Mouse (Mus musculus) cerebellum, postnatal 10 days (tissue): Measurements from ENCODE around the gene Btbd3.
"Not testable (repeated sequence)": the region's sequence is repeated elsewhere in the genome, so short reads cannot be mapped to it uniquely, and the experiment has no call there.

Source experiments
- DNase-seq, 2 experiments: peaks; one replicate each; pipeline ENCODE4 v3.0.0; 2021; ENCODE audit warnings: mixed read lengths in 2 of 2

Btbd3 gene

GRCm38 (mm10) chr2:138280225-138280711 lies 23.9 kb downstream of the Btbd3 start:
- DNase-seq: peak; percentile 42 to 63

GRCm38 (mm10) chr2:138281550-138282201 lies 25.3 kb downstream of the Btbd3 start:
- peak; percentile 89 to 91 for DNase-seq

DNA sequence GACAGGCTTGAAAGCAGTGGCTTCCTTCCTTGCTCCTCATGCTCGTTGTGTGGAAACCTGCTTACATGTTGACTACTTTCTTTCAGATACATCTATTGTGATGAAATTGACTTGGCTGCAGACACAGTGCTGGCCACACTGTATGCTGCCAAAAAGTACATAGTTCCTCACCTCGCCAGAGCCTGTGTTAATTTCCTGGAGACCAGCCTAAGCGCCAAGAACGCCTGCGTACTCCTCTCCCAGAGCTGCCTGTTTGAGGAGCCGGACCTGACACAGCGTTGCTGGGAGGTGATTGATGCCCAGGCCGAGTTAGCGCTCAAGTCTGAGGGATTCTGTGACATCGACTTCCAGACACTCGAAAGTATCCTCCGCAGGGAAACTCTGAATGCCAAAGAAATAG lies 27.0 kb downstream of the Btbd3 start:
- DNase-seq: peak; percentile 38 to 52

GRCm38 (mm10) chr2:138283856-138284255 lies 27.5 kb downstream of the Btbd3 start:
- DNase-seq: peak in 1 of 2 experiments; percentile 28

DNA sequence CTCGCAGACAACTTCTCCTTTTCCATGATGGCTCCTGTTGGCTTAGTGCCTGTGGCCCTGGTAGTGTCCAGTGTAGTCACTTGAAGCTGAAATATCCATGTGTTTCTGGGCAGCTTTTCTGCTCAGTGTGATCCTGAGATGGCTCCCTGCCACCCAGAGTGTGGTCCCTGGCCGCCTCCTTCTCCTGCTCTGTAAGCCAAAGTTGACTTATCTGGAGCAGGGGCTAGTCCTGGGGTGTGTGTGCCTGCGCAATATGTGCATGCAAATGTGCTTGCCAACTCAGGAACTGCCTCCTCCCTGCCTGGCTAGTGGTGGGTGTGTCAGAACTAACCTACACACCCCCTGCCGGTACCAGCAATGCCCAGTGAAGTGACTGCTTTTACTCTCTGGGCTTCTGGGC lies 29.4 kb downstream of the Btbd3 start:
- DNase-seq: peak; percentile 85 to 94

DNA sequence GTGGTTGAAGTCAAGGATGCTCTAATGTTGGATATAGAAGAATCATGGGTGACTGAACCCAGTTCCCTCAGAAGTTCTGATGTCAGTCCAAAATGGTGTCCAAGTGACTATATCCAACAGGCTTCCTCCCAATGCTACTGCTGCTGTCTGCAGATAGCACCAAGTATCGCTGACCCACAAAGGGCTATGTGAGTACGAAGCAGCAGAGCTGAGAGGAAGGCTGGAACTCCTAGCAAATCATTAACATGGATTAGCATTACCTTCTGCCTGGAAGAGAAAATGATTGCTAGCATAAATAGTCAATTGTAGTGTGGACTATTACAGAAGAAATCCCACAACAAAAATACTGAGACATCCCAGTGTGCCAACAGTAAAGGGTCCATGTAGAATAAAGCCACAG lies 33.8 kb downstream of the Btbd3 start:
- no peak for DNase-seq

DNA sequence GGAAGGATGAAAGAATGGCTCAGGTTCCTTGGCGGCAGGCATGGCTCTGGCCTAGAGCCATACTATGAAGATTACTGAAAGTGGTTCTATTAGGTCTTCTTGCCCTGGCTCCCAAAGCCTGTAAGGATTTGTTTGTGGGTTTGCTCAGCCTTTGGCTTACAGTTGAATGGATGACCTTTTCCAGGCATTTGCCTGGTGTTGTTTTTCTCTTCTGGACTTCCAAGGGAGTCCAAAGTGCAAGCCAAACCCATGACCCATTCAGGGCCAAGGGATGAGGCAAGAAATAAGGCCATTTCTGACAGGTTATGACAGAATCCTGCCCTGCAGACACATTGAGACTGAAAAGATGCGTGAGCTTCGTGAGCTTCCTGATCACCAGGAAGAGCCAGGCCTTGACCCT lies 37.9 kb downstream of the Btbd3 start:
- DNase-seq: no peak

GRCm38 (mm10) chr2:138306236-138306635 lies 49.9 kb downstream of the Btbd3 start:
- DNase-seq: no peak

DNA sequence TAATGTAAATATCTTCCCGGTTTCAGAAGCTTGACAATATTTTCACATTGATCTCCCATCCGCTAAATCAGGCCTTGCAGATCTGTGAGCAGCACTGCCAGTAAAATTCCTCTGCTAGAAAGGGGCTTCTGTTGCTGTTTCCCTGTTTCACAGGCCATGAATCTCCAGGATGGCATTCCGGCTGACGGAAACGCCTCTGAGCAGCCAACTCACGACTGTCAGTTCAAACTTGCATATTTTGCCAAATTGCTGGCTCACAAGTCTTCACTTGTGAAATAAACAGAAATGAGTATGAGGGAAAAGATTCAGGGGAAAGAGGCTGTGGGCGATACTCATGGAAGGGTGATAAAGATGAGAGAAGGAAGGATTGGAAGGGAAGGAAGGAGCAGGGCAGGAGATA lies 59.3 kb downstream of the Btbd3 start:
- peak in 1 of 2 experiments; percentile 12 for DNase-seq

DNA sequence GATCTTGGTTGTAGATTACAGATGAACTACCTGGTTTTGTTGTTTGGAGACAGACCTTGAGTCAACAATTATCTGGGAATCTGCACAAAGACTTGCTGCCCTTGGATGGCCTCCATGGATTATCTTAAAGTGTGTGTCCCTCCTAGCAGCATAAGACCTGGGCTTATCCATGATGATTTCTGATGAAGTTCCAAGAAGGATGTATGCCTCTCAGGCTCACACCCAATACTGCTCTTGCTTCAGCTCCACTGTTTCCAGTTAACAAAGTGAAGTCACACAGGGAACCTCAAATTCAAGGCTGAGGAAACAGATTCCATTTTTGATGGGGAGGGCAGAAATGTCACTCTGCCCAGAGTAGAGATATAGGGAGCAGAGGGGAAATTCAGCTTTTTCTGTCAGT lies 64.0 kb downstream of the Btbd3 start:
- no peak for DNase-seq

DNA sequence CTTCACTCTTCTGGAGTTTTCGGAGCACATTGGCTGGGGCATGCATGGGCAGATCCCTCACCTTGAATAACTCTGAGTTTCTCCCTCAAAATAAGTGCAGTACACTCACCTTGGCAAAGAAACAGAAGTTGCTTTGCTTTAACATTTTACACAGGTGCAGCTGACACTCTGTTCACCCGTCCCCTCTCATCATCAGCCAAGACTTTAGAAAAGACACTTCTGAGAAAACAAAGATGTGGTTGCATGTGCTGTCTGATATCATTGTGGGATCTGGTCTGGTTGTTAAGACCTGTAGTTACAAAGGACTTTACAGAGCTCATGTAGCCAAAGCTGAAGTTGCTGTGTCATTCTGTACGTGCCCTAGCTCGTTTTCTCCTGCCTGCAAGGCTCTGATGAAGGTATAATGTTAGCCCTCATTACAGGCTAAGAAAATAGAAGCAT lies 64.7 kb downstream of the Btbd3 start:
- DNase-seq: no peak

DNA sequence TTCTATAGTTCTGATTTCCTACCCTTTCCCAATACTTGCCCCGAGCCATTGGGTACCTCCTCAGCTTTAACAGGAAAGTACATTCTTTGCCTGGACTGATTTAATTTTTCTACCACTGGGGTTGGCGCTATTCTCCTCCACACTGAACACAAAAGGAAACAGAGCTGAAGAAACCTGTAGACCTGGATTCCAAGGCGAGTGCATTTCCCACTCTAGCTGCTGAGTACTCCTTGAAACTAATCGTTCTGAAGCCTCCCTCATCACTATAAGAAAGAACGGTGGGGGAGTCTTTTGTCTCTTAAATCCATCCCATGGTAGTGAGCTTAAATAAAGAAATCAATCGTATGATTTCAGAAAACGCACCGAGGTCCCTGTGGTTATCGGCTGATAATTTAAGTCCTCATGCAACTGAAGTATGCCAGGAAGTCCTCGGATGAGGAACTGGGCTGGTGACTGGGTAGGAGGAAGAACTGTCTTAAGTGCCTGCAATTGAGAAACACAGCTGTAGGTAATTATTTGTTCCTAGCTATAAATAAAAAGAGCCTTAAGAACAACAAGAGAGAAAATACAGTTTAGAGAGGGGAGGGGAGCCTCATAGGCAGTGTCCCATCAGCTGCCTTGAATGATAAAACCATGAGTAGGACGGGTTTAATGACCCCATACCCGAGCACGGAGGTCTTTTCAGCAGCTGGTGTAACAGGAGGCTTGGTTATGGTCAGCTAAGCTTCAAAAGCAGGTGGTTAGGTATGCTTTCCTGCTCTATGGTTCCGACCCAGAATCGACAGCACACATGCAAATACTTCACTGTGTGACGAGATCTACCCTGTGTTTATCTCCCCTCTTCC lies 66.1 kb downstream of the Btbd3 start:
- DNase-seq: no peak

DNA sequence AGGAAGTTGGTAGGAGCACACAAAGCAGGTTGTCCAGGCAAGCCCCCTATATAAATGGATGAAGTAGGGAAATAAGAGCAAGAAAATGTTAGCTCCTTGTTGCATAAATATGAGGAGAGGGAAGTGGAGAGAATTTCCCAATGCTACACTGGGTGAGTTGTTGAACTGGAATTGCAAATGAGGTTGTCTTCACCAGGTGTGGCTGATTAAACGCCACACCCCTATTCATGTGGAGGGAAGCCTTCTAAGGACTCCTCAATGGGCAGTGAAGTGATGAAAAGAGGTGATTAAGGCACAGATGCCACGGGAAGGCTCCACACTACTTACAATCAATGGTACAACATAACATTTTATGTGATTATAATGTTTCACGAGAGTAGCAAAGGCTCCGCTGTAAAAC lies 70.0 kb downstream of the Btbd3 start:
- DNase-seq: no peak

DNA sequence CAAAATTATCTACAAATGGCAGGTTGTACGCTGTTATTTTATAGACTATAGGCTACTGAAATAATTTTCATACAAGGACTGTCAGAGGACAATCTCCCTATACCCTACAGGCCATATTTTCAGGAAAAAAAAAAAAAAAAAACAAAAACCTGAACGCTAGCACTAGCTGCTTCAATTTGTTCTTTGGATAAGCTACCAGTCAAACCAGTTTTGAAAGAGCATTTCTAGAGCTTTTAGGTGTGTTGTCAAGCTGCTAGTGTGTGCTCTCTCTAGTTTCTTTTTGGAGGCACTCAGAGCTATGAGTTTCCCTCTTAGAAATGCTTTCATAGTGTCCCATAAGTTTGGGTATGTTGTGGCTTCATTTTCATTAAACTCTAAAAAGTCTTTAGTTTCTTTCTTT lies 77.8 kb downstream of the Btbd3 start:
- DNase-seq: not testable (repeated sequence)

DNA sequence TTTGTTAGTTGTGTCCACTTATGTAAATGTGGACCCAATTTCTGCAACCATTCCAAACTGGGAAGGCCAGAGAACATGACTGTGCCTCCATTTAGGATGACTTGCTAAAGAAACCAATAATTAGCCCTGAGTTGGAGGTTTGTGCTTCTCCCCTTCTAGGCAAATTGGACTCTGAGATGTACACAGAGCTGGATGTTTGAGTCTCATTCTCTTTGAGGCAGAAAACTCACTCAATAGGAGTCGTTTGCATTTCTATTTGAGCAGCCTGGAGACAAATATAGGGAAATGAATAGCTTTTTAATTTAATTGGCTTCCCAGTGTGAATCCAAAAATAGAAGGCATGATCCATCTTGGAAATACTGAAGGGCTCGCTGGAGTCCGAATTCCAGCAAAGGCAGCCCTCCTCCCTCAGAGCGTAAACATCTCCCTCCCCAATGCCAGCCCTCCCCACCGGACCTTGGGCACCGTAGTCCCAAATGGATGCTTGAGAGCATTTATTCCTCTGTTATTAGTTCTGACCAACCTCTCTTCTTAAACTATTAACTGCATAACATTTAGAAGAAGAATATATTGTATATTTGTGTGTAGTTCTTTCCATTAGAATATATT lies 81.6 kb downstream of the Btbd3 start:
- DNase-seq: no peak

GRCm38 (mm10) chr2:138338524-138338923 lies 82.2 kb downstream of the Btbd3 start:
- no peak for DNase-seq

- DNase-seq: no peak
Observed at GRCm38 (mm10) chr2:138355366-138355765, 99.0 kb downstream of the Btbd3 start.

DNA sequence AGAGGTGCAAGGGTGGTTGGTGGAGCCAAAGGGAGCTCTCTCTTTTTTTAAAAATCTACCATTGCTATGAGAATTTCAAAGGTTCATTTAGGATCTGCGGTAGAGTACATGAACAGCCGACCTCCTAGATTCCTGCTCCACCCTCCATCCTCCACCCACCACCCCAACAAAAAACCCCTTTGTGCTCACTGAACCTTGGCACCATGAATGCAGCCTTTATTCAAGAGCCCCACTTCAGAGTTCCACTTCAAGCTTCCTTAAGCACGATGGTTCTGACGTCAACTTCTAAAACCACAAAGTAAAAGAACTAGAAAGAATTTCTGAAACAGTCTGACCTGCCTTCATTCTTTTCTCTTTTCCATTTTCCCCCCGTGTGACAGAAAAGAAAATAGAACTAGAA lies 106.1 kb downstream of the Btbd3 start:
- no peak for DNase-seq

- DNase-seq: no peak
Observed at GRCm38 (mm10) chr2:138365391-138365790, 109.0 kb downstream of the Btbd3 start.

- DNase-seq: peak; percentile 65
Observed at GRCm38 (mm10) chr2:138374556-138374955, 118.2 kb downstream of the Btbd3 start.

GRCm38 (mm10) chr2:138378855-138379254 lies 122.5 kb downstream of the Btbd3 start:
- peak in 1 of 2 experiments; percentile 5 for DNase-seq

GRCm38 (mm10) chr2:138384762-138385161 lies 128.4 kb downstream of the Btbd3 start:
- no peak for DNase-seq

DNA sequence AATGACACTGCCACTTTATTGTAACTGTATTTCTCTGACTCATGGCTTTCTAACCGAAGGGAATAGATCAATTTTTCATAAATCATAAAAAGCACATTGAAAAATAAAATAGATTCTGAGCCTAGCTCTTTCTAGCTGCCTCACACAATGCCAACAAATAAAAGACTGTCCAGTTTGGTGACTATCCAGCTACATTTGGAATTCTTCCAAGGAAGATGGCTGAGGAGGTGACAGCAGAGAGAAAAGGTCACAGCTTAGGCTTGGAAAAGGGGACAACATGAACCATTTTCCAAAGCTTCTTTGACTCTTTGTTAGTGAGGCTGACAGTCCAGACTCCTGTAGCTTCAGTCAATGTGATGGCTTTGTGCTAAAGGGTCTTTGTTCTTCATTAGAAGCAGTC lies 132.2 kb downstream of the Btbd3 start:
- peak; percentile 37 to 63 for DNase-seq

GRCm38 (mm10) chr2:138403046-138403445 lies 146.7 kb downstream of the Btbd3 start:
- peak; percentile 50 to 63 for DNase-seq
